Mouse (Mus musculus) thymus, postnatal 14 days (tissue): ENCODE data around the gene Rims4.

Experiments
- DNase-seq: peaks from one replicate; pipeline ENCODE4 v3.0.0; 2021

The Rims4 gene

DNA sequence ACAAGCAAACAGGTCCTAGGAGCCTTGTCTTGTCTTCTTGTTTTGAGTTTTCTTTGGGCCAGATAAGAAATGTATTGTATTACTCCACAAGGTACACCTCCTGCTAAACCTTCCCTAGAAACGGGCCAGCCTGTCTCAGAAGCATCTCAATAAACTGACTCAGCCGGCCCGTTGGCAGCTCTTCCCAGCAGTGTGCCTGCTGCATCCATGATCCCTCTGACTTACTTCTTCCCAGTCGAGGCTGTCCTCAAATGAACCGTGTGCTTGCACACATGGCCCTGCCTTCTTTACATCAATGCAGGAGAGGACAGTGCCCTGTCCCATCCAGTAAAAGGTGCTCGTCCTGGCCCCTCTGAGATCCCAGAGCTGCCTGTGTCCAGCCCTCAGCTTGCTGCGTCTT lies 8.9 kb downstream of the Rims4 start:
- no peak for DNase-seq

DNA sequence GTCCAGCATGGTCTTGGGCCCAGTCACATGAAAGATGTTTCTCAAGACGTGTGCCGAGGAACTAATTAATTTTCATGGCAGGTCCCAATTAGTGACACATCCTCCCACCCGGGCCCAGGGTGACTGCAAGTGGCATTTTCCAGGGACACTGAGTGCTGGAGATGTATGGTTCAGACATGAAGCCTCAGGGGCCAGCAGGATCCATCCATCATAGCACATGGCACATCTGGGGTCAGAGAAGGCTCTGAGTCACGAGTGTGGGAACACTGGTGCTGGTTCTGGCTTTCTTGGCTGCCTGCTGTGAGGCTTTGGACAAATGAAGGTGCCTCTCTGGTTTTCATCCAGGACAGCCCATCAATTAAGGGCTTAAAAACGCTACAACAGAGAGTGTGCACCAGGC lies 11.4 kb downstream of the Rims4 start:
- DNase-seq, result no peak

DNA sequence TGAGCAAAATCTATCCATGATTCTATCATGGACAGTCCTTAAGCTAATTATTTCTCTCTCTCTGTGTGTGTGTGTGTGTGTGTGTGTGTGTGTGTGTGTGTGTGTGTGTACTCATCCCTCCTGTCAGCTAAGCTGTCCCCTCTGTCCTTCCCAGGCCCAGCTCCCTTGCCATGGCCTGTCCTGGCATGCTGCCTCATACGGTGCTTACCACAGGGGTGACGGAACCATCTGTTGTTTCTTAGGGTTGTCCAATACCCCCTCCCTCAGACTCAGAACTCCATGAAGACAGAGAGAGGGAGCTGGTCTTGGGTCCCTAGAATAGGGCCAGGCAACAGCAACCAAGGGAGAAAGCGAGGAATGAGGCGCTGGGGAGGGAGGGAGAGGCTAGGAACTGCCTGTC lies 14.2 kb downstream of the Rims4 start:
- no peak for DNase-seq

DNA sequence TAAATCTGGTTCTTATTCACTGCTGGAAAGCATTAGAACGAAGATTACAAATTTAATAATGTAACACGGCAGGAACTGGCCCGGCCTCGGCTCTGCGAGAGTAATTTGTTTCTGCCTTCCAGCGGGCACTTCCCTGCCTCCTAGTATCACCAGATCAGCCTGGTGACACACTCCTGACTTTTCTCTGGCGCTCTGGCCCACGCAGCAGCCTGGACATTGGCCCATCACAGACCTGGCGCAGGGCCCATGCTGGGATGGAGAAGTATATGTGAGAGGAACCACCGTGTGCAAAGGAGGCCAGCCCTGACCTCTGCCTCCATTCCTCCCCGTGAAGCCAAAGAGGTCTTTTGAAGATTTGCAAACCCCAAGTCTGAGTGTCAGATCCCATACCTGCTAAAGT lies 15.0 kb downstream of the Rims4 start:
- DNase-seq, result no peak

DNA sequence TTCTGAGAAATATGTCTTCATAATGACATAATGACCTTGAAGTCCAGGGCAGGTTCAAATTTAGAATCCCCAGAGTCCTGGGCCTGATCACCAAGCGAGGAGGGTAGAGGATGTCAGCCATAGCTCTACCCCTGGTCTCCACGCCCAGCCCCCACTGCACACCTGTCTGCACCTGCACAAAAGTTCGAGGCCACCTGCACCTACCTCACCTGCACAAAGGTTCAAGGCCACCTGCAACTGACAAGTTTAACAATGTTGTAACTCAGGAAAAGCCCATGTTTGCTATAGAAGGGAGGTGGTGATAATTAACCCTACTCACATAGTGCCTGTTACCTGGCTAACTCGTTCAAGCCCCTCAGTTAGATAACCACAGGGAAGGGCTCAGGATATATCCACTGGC lies 16.0 kb downstream of the Rims4 start:
- no peak for DNase-seq

DNA sequence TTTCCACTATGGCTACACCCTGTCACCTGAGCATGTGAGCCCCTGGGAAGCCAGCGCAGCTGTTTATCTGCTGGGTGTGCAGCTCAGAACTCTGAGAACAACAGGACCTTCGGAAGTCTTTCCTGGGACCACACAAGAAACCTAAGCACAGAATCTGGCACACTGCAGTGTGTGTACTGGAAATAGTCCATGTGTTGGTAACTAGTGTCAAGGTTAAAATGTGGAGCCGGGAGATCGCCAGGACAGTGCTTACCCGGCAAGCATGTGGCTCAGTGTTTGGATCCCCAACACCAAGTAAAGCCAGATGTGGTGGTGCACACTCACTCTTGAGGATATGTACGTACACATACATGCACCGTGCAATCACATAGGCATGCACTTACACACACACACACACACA lies 17.4 kb downstream of the Rims4 start:
- DNase-seq, result no peak

DNA sequence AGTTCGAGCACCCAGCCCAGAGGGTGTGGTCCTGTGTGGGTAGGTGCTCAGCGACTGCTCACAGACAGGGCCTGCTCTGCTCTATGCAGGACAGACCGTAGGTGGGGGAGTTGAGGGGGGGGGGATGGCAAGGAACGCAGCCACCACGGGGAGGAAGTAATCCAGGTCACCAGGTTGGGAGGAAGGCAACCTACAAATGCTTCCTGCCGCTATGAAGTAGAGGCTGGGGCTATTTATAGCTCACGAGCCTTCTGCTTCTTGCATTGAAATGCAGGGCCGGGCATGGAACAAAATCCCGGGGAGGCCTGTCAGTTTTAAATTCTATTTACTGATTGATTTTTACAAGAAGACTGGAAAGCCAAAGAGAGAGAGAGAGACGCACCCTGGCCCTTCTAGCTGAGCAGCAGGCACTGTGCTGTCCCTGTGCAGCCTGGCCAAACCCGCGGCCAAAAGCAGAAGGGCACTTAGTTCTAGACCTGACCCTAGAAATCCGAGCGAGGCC lies 18.5 kb downstream of the Rims4 start:
- DNase-seq, result peak; percentile 20

DNA sequence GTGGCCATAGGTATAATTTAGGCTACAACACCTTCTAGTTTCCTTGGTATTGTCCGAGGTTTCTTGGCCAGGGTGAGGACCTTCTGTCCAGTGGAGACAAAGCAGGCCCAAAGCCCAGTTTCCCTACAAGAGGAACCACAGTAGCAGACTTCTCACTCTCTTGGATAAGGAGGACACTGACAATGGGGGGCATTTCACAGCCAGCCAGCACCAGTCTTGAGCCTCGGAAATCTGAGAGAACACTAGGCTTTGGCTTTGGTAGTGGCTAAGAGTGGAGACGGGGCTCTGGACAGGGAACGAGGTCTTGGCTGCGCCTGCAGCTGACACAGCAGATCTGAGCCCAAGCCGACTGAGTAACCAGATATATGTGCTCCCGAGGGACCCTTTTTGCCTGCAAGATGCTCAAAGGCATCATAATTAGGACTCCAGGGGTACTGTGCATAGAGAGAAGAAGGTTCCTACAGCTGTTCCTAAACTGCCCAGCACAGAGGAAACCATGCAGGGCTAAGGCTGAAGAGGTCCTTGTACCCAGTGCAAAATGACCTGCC lies 20.4 kb downstream of the Rims4 start:
- no peak for DNase-seq

DNA sequence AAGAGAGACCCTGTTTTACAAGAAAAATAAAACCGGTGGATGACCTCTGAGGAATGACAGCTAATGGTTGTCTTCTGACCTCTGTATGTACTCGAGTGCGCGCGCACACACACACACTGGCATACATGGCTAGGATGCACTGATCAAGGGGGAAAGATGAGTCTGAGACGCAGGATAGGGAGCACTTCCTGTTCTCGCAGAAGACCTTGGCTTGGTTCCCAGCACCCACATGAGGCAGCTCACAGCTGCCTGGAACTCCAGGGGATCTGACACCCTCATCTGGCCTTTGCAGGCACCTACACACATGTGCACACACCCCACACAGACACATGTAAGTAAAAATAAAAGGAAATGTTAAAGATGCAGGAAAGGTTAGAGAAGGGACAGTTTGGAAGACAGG lies 21.5 kb downstream of the Rims4 start:
- DNase-seq, result no peak

DNA sequence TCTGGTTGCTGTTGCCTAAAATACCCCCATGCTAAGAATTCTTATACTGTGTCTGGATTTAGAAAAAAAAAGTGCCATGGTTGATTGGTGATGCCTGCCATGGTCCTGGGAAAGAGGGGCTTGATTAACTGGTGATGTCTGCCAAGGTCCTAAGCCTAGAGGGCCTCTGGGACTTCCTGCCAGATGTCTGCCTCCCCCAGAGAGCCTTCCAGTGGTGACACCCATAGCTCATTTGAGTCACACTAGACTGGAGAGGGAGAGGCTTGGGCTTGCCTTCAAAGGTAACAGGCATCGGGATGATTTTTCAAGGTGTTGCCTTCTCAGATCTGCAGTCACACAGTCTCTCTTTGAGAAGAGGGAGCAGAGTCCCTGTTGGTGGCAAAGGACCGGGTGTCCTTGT lies 23.3 kb downstream of the Rims4 start:
- peak; percentile 7 for DNase-seq

DNA sequence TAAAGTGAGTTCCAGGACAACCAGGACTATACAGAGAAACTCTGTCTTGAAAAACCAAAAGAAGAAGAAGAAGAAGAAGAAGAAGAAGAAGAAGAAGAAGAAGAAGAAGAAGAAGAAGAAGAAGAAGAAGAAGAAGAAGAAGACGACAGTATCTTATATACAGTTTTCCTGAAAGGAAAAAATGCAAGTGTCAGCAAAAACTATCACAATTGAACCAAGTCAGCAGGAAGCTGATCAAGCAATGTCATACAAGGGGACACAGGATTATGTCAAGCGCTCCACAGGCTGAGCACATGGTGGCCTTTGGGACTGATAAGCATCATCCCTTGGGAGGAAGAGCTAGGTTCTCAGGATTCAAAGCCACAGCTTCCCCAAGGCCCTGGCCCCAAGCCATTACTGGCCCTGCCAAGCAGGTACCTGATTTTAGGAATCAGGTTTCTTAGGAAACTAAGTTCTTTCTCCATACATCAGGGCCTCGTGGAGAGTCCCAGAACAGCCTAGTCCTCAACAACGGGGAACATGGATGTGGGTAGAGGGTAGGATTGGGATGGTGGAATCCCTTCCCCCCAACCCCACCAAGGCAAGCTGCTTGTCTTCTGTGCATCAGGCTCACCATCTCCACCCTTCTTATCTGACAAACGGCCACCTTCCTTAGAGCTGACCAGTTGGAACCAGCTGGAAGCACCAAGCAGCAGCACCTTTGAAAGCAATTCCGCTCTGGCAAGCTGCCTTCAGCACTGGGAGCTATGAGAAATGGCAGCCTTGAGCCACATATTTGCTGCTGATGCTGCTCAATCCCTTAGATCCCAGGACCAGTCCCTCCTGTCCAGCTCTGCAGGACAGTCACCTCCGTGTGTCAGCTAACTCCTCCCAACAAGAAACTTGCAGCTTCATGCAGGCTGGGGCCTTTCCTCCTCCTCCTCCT lies 24.8 kb downstream of the Rims4 start:
- no peak for DNase-seq

DNA sequence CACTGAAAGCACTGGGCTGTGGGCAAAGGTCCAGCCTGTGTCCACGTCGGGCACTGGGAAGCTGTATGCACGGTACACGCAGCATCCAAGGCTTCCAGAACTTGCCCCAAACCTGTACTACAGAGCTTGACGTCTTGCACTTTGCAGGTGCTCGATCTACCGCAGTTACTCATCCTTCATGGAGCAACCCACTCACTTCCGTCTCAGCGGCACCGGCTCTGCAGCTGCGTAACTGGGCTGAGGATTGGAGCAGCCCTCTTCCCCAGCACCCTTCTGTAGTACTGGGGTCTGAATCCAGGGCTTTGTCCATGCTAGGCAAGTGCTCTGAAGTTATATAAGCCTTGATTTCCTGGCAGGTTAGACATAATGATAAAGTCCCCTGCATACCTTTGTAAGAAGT lies 27.2 kb downstream of the Rims4 start:
- DNase-seq, result no peak

DNA sequence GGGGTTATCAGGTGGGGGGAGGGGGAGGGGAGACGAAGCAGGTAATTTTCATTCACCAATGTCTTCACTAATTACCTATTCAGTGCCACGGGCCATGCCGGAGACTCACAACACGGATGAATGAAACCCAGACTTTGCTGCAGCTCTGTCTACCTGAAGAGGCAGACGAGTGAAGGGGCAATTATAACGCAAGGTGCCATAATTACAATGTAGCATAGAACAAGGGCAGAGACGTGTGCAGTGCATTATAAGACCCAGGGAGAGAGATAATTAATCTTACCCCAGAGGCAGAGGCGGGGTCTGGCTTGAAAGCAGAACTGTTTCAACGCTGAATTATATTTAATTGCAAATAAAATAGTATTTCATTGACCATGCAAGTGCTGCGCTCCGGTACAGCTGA lies 27.9 kb downstream of the Rims4 start:
- DNase-seq, result no peak

DNA sequence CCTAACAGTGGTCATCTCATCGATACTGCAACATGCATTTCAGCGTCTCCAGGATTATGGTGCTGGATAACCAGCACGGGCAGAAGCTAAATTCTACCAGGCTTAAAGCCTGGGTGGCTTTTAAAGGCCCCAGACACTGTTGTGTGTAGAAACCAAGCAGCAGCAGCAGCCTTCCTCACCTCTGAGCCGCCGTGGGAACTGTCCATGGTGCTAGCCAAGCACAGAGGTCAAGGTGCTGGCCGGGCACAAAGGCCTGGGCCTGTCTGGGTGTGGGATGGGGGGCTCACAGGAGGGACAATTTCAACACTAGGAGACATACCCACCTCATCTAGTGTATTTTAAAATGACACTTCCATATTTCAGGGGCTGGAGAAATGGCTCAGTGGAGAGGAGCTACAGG lies 29.1 kb downstream of the Rims4 start:
- peak; percentile 16 for DNase-seq

DNA sequence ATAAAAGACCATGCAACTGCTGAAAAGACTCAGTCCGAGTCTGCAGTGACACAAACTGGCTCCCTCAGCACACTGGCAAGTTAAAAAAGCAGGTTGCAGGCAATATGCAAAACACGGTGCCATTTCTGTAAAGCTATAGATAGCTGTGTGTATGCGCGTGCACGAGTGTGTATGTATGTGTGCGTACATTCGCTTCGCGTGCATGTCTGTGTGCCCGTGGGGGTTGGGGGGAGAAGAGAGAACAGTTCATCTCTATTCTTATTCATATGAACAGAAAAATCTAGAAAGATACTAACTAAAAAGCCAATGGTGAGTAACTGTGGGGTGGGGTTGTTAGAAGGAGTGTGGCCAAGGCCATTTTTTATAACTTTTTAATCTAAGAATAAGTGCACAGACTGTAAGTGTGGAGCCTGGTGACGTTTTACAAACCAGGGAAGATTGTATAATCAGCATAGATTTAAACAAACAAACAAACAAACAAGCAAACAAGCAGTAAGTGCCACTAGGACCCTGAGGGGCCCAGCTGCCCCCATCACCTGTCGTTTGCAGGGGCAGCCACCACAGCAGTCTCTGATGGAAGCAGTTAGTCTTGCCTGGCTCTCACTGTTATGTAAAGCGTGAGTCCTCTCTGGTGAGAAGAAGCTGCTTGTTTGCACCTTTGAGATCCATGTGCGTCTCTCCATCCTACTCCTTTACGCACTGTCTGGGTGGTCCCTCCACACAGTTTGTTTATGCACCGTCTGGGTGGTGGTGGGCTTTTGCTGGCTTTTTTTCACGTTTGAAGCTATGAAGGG lies 35.4 kb downstream of the Rims4 start:
- no peak for DNase-seq

DNA sequence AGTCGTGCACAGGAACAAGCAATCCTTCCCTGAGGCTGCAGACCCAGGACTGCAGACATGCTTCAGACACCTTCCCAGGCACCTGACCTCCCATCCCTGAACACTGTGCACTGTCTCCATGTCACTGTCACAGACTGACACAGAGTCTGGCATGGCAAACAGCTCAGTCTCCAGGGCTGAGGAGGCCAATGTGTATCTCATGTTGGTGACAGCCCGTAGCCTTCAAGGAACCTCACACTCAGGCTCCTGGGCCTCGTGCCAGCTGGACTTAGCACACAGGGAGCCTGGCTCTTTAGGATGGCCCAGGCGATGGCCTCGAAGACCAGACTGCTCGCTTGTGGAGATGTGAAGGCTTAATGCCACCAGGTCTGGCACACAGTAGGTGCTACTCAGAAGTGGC lies 37.6 kb downstream of the Rims4 start:
- DNase-seq, result no peak

DNA sequence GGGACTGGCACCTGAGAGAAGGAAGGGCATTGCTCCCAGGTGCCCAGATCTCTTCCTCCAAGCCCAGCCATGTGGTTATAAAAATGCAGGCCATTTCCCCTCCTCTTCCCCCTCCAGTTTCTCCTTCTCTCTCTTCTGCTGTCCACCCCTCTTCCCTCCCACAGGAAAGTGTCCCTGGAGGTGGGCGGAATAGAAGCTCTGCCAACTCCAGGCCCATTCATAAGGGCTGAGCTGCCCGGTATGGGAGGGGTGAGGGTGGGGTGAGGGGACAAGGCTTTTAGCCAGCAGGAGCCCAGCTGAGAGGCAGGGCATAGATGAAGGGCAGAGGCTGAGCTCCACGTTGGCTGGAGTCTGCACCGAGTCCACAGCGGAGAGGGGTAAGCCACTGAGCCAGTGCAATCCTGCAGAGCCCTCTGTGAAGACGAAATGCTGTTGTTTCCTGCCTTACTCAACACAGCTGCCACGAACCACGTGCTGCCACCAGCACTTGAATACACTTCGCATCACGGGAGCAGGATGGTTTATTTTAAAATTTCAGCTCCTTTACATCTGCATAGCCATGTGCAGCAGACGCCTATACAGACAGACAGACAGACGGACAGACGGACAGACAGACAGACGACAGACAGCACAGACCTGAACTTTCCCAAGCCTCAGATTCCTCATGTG lies 41.5 kb downstream of the Rims4 start:
- no peak for DNase-seq

DNA sequence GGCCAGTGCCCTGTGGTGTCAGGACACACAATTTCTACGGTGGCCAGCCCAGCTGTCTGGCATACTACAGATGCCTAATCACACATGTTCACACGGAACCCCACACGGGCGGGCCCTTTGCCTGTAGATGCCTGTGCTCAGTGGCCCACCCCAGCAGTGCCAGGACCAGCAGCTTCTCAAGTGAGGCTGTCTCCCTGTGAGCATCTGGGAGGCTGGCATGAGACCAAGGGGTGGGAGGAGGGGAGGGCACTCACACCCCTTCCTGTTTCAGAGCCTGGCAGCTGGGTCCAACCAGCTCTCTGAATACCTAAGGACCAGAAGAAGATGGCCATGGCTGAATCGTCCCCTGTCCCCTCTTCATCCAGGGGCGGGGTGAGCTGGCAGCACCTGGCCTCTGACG lies 43.0 kb downstream of the Rims4 start:
- no peak for DNase-seq

DNA sequence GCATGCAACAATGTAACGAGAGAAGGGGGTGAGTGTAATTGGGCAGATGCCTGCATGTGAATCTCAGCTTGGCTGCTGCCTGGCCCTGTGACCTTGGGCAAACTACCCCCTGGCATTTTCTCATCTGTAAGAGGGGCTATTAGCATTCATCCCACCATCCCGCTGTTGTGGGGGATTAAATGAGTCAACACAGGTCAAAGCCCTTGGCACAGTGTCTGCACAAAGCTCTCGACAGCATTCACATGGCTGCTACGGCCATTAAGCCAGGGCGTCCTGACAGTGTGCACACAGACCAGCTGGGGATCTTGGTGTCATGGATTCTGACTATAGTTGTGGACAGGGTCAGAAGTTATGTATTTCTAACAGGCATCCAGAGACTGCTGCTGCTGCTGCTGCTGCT lies 43.6 kb downstream of the Rims4 start:
- no peak for DNase-seq

DNA sequence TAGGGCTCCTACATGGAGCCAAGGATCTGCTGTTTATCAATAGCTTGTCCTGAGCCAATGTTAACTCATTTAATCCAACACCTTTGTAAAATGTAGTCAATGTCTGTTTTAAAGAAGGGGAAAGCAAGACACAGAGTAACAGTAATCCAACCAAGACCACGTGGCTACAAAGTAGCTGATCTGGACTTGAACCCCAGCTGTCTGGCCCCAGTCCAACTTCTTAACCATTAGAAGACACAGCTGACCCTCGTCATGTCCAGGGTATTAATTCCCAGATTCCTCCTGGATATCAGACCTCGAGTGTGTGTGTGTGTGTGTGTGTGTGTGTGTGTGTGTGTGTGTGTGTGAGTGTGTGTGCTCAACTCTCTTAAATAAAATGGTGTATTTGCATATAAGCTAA lies 46.6 kb downstream of the Rims4 start:
- DNase-seq, result no peak

DNA sequence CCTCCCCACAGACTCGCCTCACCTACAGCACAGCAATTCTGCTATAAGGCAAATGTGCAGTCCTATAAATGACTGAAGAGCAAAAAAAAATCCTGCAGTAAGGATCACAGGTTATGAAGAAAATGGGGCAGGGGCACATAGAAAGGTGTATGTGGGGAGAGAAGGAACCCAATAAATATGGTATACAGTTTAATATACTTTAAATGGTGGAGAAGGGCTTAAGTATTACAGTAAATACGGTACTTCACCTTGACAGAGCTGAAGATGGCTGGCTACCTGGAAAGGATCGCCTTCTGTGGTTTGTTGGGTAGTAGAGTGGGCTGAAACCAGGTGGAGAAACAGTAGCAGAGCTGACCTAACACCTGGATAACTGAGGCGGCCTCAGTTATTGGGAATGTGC lies 47.2 kb downstream of the Rims4 start:
- DNase-seq, result no peak

DNA sequence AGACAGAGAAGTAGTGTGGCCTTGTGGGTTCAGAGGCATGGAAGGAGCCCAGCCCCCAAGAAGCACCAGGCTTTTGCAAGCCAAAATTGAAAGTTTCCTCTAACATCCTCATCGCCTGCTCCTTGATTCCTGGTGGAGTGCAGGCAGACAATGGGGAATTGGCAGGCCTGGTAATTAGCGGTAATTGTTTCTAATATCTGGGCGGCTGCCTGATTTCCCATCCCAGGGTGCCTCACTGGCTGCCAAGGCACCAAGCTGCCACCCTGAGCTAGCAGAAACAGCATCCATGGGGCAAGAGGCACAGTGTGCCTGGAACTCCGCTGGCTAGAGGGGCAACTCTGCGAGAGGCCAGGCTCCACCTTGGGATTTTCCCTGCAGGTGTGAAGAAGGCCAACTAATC lies 48.7 kb downstream of the Rims4 start:
- DNase-seq, result no peak

DNA sequence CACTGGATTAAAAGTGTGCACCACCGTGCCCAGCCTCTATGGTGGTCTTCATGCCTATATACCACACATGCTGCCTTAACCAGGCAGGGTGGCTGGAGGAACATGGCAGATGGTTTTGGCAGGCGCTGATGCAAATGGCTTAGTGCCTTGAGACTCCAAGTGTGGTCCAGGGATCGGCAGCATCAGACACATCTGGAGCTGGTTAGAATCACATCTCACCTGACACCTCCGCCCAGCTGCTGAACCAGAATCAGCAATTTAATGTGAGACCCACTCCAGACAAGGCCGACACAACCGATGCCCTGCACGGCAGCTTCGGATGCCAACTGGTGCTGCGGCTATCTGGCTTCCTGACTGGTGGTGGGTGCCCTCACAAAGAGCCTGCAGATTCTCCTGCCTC lies 52.4 kb downstream of the Rims4 start:
- no peak for DNase-seq
